Mouse (Mus musculus): Measurements from ENCODE around the gene Map2k5.

GRCm38 (mm10) chr9:63328958-63329685 is 48.6 kb downstream of the Map2k5 start:
- TF ChIP-seq CTCF (IDR thresholded peaks at IDR 0.05; ENCODE audit: borderline replicate concordance, insufficient read depth, low read length) (no peak), POLR2A (IDR thresholded peaks at IDR 0.05; ENCODE audit: low read depth, low read length) (no peak)
